Mouse (Mus musculus): ENCODE data around the gene Epha6.

DNA sequence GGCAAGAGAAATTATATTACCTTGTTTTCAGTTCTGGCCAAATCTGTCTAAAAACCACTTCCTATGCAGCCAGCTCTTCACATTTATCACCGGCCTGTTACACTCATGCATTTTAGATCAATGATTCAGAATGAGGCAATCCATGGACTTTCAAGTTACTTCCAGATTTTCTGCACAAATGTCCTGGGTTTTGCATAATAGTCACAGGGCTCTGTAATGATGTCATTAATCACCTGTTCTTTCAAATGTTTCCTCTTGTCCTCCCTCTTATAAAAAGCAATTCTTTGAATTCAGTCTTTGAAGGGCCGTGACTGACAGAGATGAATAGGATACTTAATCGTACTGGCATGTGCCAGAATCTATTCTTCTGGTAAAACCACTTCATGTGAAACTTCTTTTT is 95.6 kb downstream of the Epha6 start:
- TF ChIP-seq EP300 (IDR thresholded peaks at IDR 0.05; ENCODE audit: insufficient read depth, low read depth, low read length) = no peak
- TF ChIP-seq POLR2A (IDR thresholded peaks at IDR 0.05; ENCODE audit: insufficient read depth, low read depth, low read length) = no peak
- TF ChIP-seq CTCF (IDR thresholded peaks at IDR 0.05) = no peak
